Mouse (Mus musculus): ENCODE measurements around the gene Atp5mpl.

Atp5mpl gene

GRCm38 (mm10) chr12:111911796-111912195 is 55.0 kb downstream of the Atp5mpl start:
- DNase-seq (ENCODE audit: low spot score) = no peak
